Mouse (Mus musculus) left cerebral cortex, postnatal 25 days (tissue): ENCODE results near the gene Akr1d1. TPM values are rescaled to one million over a fixed set of nuclear protein-coding genes. Genes with fewer than 3 reads are reported as not detected.
A peak's percentile ranks its signal among the peaks of the same experiment; 100 is the strongest.

Experiments
- DNase-seq, 2 experiments: peaks; one replicate each; pipeline ENCODE4 v3.0.0; 2022; ENCODE audit warnings: low spot score in 2 of 2, mixed read lengths in 1 of 2
- intact Hi-C: fragments of 180-260 bp; cut with DNase I; formaldehyde crosslinking; loops from one replicate; pipeline ENCODE4 v1.15.1; 2025
- total RNA-seq, 2 experiments: library from RNA; stranded (reverse); gene quantifications; 2 replicates each; pipeline ENCODE4 v1.2.3; 2021

Gene Akr1d1
- not detected for total RNA-seq

DNA sequence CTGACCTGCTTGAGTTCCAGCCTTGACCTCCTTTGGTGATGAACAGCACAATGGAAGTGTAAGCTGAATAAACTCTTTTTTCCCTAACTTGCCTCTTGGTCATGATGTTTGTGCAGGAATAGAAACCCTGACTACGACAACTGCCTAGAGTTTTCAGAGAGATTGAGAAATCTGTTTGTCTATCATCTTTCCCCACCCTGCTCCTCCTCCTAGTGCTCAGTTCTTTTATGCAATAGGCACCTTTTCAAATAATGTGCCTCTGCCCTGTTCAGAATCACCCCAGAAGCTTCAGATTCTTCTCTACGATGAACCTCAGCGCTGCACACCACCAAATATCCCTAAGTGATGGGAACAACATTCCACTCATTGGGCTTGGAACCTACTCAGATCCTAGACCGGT is at the start of gene Akr1d1:
Akr1d1 (plus strand) TSS at position 234 of the 400 bp plus-strand sequence.
- no peak for DNase-seq
- intact Hi-C loops = no loop called here

DNA sequence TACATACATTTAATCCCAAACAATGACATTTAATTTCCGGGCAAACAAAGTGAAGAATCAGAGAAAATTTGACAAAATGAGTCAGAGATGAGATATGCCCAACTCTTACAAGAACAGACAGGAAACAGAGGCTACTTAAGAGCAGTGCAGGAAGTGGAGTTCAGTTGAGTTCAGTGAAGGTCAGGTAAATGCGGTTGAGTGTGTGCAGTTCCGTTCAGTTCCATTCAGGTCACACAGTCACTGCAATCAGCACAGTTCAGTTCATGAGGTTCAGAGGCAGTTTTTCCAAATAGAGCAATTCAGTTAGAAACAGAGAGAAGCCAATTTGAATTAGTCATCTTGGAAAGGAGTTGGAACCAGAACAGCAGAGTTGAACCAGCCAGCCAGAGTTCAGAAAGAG is 48.8 kb upstream of the Akr1d1 start:
- intact Hi-C loops = no loop called here
- DNase-seq = no peak

DNA sequence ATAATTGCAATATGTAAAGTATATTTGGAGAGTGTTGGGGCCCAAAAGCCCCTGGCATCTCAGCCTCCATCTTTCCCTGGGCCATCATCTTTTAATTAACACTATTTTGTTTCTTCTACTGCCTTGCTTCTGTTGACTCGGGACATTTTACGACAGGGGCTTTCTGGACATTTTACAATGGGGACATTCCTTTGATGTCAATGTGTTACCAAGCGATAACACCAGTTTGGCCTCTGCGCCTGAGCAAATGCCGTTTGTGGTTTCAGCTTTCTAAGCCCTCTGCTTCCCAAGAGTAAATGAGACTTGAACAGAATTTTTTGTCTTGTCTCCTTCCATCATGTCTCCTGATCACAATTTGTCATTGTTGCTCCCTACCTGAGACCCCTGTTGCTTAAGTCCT is 46.7 kb upstream of the Akr1d1 start:
- no peak for DNase-seq
- intact Hi-C loops = no loop called here

DNA sequence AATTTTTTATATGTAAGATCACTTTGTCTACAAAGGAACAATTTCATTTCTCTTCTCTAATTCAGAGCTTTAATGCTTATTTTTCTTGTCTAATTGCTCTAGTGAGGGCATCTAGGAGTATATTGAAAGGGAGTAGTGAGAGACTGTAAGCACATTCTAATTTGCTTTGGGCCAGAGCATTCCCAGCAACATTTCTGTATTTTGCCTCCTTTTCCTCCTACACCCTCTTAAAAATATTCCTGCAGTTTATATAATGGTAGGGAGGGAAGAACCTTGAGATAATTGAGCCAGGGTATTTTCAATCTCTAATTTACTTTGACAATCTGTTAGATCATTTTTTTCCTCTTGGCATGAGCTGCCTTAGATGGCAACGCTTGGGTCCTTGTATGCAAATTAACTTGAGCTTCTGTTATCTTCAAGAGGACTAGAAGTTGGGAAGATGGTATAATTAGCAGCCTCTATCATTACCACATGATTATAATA is 45.3 kb upstream of the Akr1d1 start:
- intact Hi-C loops = no loop called here
- DNase-seq = peak in 1 of 2 experiments; percentile 47

- intact Hi-C loops = no loop called here
- no peak for DNase-seq
These were observed 43.5 kb upstream of the Akr1d1 start for GRCm38 (mm10) chr6:37486502-37486901.

- intact Hi-C loops = no loop called here
These were observed 37.7 kb upstream of the Akr1d1 start for GRCm38 (mm10) chr6:37492241-37492640.

GRCm38 (mm10) chr6:37494957-37495356 is 35.0 kb upstream of the Akr1d1 start:
- intact Hi-C loops = no loop called here

More at GRCm38 (mm10) chr6:37492241-37492640, 37.7 kb upstream of the Akr1d1 start:
- no peak for DNase-seq

GRCm38 (mm10) chr6:37496866-37497265 is 33.1 kb upstream of the Akr1d1 start:
- DNase-seq = no peak
- intact Hi-C loops = no loop called here

More at GRCm38 (mm10) chr6:37494957-37495356, 35.0 kb upstream of the Akr1d1 start:
- DNase-seq = no peak

- DNase-seq = no peak
- intact Hi-C loops = no loop called here
These were observed 24.4 kb upstream of the Akr1d1 start for GRCm38 (mm10) chr6:37505588-37505987.

DNA sequence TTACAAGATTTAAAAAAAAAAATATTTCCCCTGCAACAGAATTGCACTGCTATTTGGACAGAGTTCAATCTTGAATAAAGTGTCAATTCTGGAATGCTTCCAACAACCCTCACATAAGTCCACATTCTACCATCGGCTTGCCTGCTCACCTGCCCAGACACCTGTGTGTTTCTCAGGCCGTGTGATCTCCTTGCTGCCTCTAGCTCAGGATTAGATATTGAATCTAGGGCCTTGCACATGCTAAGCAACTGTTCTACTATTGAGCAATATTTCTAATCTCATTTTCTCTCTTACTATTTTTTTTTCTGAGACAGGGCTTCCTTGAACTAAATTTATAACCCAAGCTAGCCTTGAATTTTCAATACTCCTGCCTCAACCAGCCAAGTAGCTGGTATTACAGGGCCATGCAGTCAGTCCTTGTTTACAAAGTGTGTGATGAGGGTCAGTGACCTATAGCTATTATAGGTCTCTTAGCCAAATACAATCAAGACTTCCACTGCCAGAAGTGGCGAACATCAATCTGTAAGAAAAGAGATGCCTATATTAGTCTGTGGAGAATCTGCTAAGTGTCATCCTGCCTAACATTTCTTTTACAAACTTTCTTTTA is 23.0 kb upstream of the Akr1d1 start:
- intact Hi-C loops = no loop called here

GRCm38 (mm10) chr6:37510786-37511185 is 19.2 kb upstream of the Akr1d1 start:
- DNase-seq = no peak
- intact Hi-C loops = no loop called here

More for the DNA sequence above, 23.0 kb upstream of the Akr1d1 start:
- no peak for DNase-seq

DNA sequence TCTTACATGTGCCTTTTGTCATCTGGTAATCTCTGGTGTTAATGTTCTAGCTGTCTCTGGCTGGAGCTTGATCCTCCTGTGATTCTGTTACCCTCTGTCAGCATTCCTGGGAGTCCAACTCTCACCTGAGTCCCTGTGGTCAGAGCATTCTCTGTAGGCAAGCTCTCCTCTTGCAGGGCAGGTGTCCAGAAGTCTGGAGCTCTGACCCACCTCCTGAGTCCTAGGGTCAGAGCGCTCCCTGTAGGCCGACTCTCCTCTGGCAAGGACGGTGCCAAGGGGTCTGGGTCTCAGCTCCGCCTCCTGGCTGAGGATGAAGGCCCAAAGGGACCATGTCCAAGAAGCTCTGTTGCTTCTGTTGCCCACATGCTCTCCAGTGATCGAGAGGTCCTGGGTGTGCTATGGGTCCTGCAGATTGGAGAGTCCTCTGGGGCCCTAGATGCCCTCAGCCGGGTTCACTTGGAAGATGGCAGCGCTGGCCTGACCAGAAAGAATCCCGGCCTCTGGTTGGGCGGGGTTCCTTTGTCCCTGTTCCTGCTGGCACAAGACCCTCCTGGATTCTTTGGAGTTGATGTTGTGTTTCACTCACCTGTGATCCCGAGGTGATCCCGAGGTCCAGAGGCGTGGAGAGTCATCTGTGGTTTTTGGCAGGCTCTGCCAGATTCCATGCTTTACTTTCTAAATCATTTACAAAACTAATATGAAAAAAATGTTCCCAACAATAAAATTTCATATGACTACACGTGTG is 9.2 kb upstream of the Akr1d1 start:
- intact Hi-C loops = no loop called here
- no peak for DNase-seq

DNA sequence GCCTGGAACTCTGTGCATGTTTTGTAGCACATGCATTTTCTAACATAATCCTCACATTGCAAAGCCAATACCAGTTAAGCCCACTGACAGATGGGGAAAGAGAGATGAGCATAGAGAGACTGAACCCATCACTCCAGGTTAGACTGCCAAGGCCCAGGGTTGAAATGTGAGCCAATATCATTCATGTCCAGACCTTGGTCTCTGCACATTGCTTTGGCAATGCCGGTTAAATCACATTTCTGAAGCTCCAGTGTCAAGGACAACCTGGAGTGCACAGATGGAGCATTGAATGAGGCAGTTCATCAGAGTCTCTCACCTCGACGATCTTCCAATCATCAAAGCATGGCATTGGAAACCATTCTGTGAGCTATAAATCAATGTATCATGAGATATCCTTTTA is 2.1 kb downstream of the Akr1d1 start:
- DNase-seq = no peak
- intact Hi-C loops = no loop called here

- intact Hi-C loops = no loop called here
- no peak for DNase-seq
These were observed 6.9 kb downstream of the Akr1d1 start for GRCm38 (mm10) chr6:37536831-37537230.

DNA sequence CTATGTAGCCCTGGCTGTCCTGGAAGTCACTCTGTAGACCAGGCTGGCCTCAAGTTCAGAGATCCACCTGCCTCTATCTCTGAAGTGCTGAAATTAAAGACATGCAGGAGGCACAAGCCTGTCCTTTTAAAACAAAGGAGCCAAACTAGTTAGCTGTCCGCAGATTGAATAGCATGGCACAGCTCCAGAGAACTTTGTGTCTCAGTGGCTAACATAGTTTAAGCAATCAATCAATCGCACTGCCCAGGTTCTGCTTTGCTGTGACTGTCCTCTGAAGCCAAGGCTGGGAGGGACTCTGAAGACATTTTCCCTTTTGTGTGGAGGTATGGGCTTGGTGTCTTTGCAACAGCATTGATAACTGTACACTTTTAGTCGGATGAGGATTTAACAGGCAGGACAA is 7.8 kb downstream of the Akr1d1 start:
- DNase-seq = no peak
- intact Hi-C loops = no loop called here

DNA sequence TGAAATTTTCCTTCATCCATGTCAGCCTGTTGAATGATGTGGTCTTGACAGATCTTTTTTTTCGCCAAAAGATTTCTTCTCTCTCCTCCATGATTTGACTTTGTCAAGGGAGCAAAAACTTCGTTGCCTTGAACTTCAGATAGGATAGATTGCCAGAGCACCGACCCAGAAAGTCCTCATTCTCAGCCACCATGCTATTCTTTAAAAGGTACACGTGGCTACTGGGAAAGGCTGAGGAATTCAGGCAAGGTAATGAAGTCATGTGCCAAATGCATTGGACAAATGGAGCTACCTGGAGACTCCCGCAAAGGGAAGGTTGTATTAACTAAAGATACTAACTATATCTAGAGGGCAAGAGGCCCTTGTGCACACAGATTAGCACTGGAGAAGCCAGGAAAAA is 8.8 kb downstream of the Akr1d1 start:
- no peak for DNase-seq
- intact Hi-C loops = no loop called here

GRCm38 (mm10) chr6:37539403-37539802 is 9.4 kb downstream of the Akr1d1 start:
- intact Hi-C loops = no loop called here
- DNase-seq = no peak

GRCm38 (mm10) chr6:37540113-37540512 is 10.1 kb downstream of the Akr1d1 start:
- intact Hi-C loops = no loop called here
- no peak for DNase-seq

DNA sequence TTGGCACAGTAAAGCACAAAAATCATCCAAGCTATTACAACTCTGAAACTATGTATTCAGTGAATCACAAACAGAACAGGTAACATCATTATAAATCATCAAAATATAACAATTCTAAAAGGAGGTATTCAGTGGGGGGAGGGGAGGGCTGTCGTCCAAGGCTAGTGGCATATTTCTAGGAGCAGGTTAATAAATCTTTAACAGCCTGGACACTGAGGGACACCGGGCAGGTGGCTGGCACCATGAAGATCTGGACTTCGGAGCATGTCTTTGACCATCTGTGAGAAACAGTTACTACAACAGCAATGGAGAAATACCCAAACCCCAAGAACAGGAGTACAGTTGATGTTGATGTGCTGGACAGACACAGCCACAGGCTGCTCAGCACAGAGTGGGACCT is 11.2 kb downstream of the Akr1d1 start:
- intact Hi-C loops = no loop called here
- no peak for DNase-seq

DNA sequence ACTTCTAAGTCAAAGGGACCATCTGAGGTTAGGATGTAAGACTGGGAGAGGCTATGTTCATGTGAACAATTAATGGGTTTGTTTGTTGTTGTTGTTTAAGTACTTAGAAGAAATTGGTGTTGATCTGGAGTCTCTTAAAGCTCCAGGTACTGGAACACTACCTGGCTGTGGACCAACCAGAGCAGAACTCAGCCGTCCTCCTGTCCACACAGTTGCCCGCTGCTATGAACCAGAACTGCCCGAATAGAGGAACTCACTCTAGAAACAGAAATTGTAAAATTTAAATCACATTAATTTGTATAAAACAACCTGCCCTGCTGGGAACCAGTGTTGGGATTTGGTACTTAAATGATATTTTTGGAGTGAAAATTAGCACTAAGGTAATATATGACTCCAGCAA is 12.2 kb downstream of the Akr1d1 start:
- intact Hi-C loops = no loop called here
- DNase-seq = no peak

GRCm38 (mm10) chr6:37552760-37553159 is 22.8 kb downstream of the Akr1d1 start:
- intact Hi-C loops = no loop called here
- no peak for DNase-seq
